Comparison of ENCODE assay signal across 10 mouse cellular contexts in the genomic region with DNA sequence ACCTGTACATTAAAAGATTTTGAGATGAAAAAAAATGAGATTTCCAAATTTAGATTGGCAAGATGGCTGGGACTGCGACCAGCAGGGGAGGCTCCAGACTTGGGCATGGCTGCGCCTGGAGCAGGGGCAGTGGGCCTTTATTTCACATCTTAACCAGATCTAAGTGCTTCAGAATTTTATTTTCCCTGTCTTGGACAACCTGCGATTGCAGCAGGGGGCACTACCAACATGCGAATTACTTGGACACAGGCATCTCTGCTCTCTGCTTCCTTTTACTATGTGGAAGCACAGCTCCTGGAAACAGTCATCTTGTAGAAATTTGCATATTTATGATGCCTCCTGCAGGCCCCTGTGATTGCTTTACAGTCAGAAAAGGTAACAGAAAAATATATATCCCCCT. TPM values are rescaled to one million over a fixed set of nuclear protein-coding genes. Genes with fewer than 3 reads are reported as not detected.
DNase-seq lines count a peak whose midpoint lies in the region; ATAC-seq and TF ChIP-seq lines count a peak whose summit lies in the region.
"Had no signal": no experiment of that assay in that cellular context is flagged by ENCODE, and none has a peak within 500 bp of the region (broad histone marks: within the 10 kb centered on the region; RNA-seq: fewer than 3 reads in every experiment).

No protein-coding gene starts in this region.

- 50% methylated on average over 4 of the region's 4 CpGs for WGBS in lung, postnatal 0 days
- WGBS in hindbrain, embryonic 11.5 days: 56% methylated on average over 4 of the region's 4 CpGs
- WGBS in neural tube, embryonic 15.5 days: 28% methylated on average over 4 of the region's 4 CpGs

- peak; percentile 29 for DNase-seq in lung, postnatal 0 days (ENCODE audit: low spot score)
- no peak for DNase-seq in lung, postnatal 14 days
- peak; percentile 32 for DNase-seq in hindbrain, embryonic 11.5 days (ENCODE audit: low spot score)
- no peak for DNase-seq in adrenal gland, adult 18-20 months (ENCODE audit: low spot score in 2 of 2)
- DNase-seq in kidney, adult 18-20 months: no peak
- DNase-seq: heart, postnatal 10 days had no signal

- peak; percentile 51 for TF ChIP-seq CTCF in lung, postnatal 0 days (IDR thresholded peaks at IDR 0.05)
- TF ChIP-seq CTCF in cortical plate, adult 2 months (IDR thresholded peaks at IDR 0.05; ENCODE audit: extremely low read depth, insufficient read depth, low read length): peak; percentile 42

- TF ChIP-seq POLR2A in cortical plate, adult 2 months (IDR thresholded peaks at IDR 0.05; ENCODE audit: extremely low read depth, insufficient read depth, low read length): no peak

- no peak overlapping the region for H3K9ac ChIP-seq in lung, postnatal 0 days (replicated peaks; ENCODE audit: low read depth)
- H3K9ac ChIP-seq in hindbrain, embryonic 11.5 days (ENCODE audit: low read depth, low read length): no peak overlapping the region
- H3K9ac ChIP-seq in neural tube, embryonic 15.5 days (replicated peaks): no peak overlapping the region
- H3K9ac ChIP-seq: embryonic facial prominence, embryonic 15.5 days; limb, embryonic 15.5 days had no signal

- H3K9me3 ChIP-seq in lung, postnatal 0 days (ENCODE audit: low read length): no peaks in the 10 kb centered on the region
- no peaks in the 10 kb centered on the region for H3K9me3 ChIP-seq in hindbrain, embryonic 11.5 days (ENCODE audit: control insufficient read depth, low read length)
- no peaks in the 10 kb centered on the region for H3K9me3 ChIP-seq in neural tube, embryonic 15.5 days (replicated peaks)
- H3K9me3 ChIP-seq: embryonic facial prominence, embryonic 15.5 days; limb, embryonic 15.5 days had no signal

- H3K36me3 ChIP-seq in lung, postnatal 0 days (ENCODE audit: insufficient read depth, low read length): no peaks in the 10 kb centered on the region
- H3K36me3 ChIP-seq in hindbrain, embryonic 11.5 days (ENCODE audit: control insufficient read depth, insufficient read depth, low read length): no peaks in the 10 kb centered on the region
- no peaks in the 10 kb centered on the region for H3K36me3 ChIP-seq in neural tube, embryonic 15.5 days
- H3K36me3 ChIP-seq: embryonic facial prominence, embryonic 15.5 days; limb, embryonic 15.5 days had no signal

- no peak overlapping the region for H3K4me2 ChIP-seq in lung, postnatal 0 days (replicated peaks; ENCODE audit: low read depth, low read length)
- no peak overlapping the region for H3K4me2 ChIP-seq in hindbrain, embryonic 11.5 days (replicated peaks; ENCODE audit: low read depth, low read length)
- H3K4me2 ChIP-seq in neural tube, embryonic 15.5 days: no peak overlapping the region
- H3K4me2 ChIP-seq: embryonic facial prominence, embryonic 15.5 days; limb, embryonic 15.5 days had no signal

- TF ChIP-seq EP300 in lung, postnatal 0 days (IDR thresholded peaks at IDR 0.05): no peak

- no peak overlapping the region for H3K27ac ChIP-seq in lung, postnatal 0 days (ENCODE audit: low read length)
- H3K27ac ChIP-seq in cortical plate, adult 2 months (ENCODE audit: insufficient read depth, low read length): no peak overlapping the region
- no peak overlapping the region for H3K27ac ChIP-seq in hindbrain, embryonic 11.5 days (ENCODE audit: low read depth, low read length)
- peak overlapping the region; percentile 42 for H3K27ac ChIP-seq in neural tube, embryonic 15.5 days (replicated peaks)
- H3K27ac ChIP-seq: embryonic facial prominence, embryonic 15.5 days; limb, embryonic 15.5 days had no signal

- ATAC-seq in lung, postnatal 0 days: no peak
- 0 out of 2 replicates have a peak, but pooled peaks have one; percentile 12 for ATAC-seq in hindbrain, embryonic 11.5 days (ENCODE audit: low FRiP score)
- ATAC-seq in neural tube, embryonic 15.5 days (ENCODE audit: low FRiP score): peak; percentile 37; the same call in 1 of the 2 replicates

- H3K4me1 ChIP-seq in lung, postnatal 0 days (ENCODE audit: insufficient read depth, low read depth, low read length): no peaks in the 10 kb centered on the region
- H3K4me1 ChIP-seq in cortical plate, adult 2 months (ENCODE audit: control insufficient read depth, insufficient read depth, low read length): peaks cover 5% of the 10 kb centered on the region
- peaks cover 6% of the 10 kb centered on the region for H3K4me1 ChIP-seq in hindbrain, embryonic 11.5 days (replicated peaks; ENCODE audit: control insufficient read depth, insufficient read depth, low read length)
- H3K4me1 ChIP-seq in neural tube, embryonic 15.5 days: peaks cover 29% of the 10 kb centered on the region

- no peak overlapping the region for H3K4me3 ChIP-seq in lung, postnatal 0 days (ENCODE audit: low read depth, low read length)
- H3K4me3 ChIP-seq in cortical plate, adult 2 months (ENCODE audit: insufficient read depth, low read length): no peak overlapping the region
- H3K4me3 ChIP-seq in hindbrain, embryonic 11.5 days (ENCODE audit: low read depth, low read length): no peak overlapping the region
- no peak overlapping the region for H3K4me3 ChIP-seq in neural tube, embryonic 15.5 days (replicated peaks)
- H3K4me3 ChIP-seq: embryonic facial prominence, embryonic 15.5 days; limb, embryonic 15.5 days had no signal

- H3K27me3 ChIP-seq in lung, postnatal 0 days (replicated peaks; ENCODE audit: insufficient read depth, low read length): peaks cover 8% of the 10 kb centered on the region
- no peaks in the 10 kb centered on the region; the same call in 1 of the 2 replicates for H3K27me3 ChIP-seq in hindbrain, embryonic 11.5 days (ENCODE audit: control insufficient read depth, insufficient read depth, low read length)
- no peaks in the 10 kb centered on the region for H3K27me3 ChIP-seq in neural tube, embryonic 15.5 days (replicated peaks)

RNA-seq across cellular contexts. Expression of gene A830031A19Rik, which starts 9.5 kb away (rescaled TPM):
- polyA plus RNA-seq in lung, postnatal 0 days (2015; fragmentation: Nextera tagmentation; extraction: Ambion mirVana): not detected in 2 replicates
- 1.2 and 1.6 TPM in 2 replicates for polyA plus RNA-seq in cortical plate, adult 2 months (2012; rRNA removed)
- polyA plus RNA-seq in hindbrain, embryonic 11.5 days (2014; fragmentation: Nextera tagmentation; extraction: Ambion mirVana): not detected in 2 replicates
- not detected in 2 replicates for polyA plus RNA-seq in neural tube, embryonic 15.5 days (2015; fragmentation: Nextera tagmentation; extraction: Ambion mirVana)
- not detected for total RNA-seq in adrenal gland, adult 18-20 months (2021)
- total RNA-seq: heart, postnatal 10 days had no signal
- polyA plus RNA-seq: embryonic facial prominence, embryonic 15.5 days had no signal

RNA-seq across cellular contexts. Expression of gene Bcl11a, which starts 12.5 kb away (rescaled TPM):
- polyA plus RNA-seq in lung, postnatal 0 days (2015; fragmentation: Nextera tagmentation; extraction: Ambion mirVana): 2.4 and 2.6 TPM in 2 replicates
- polyA plus RNA-seq in cortical plate, adult 2 months (2012; rRNA removed): 62.8 and 64.1 TPM in 2 replicates
- 66.6 and 71.7 TPM in 2 replicates for polyA plus RNA-seq in hindbrain, embryonic 11.5 days (2014; fragmentation: Nextera tagmentation; extraction: Ambion mirVana)
- polyA plus RNA-seq in neural tube, embryonic 15.5 days (2015; fragmentation: Nextera tagmentation; extraction: Ambion mirVana): 85.1 and 102 TPM in 2 replicates
- total RNA-seq in adrenal gland, adult 18-20 months (2021): 1 to 10 TPM; 3.2 to 3.8 TPM

Comparison
In these comparisons a context has a peak if more than half of its experiments do, and no peak if none do; other contexts are left out.
1. DNase-seq: peak in lung, postnatal 0 days (single experiment) and hindbrain, embryonic 11.5 days (single experiment); none in lung, postnatal 14 days (single experiment), adrenal gland, adult 18-20 months (0 of 2) and kidney, adult 18-20 months (single experiment).
2. RNA of gene Bcl11a, which starts 12.5 kb away (polyA plus RNA-seq): 85.1 to 102 TPM in neural tube, embryonic 15.5 days, 66.6 to 71.7 TPM in hindbrain, embryonic 11.5 days and 62.8 to 64.1 TPM in cortical plate, adult 2 months; 2.4 to 2.6 TPM in lung, postnatal 0 days; every median in the first group is over 10 times any median in the second.